Mouse (Mus musculus) neutrophil, adult 5-6 weeks (primary cell): ENCODE results near the gene Gcm1. TPM values are rescaled to one million over a fixed set of nuclear protein-coding genes. Genes with fewer than 3 reads are reported as not detected.

ENCODE experiments used
- total RNA-seq: library from RNA; stranded (forward); fragments of 200-1000 nt; gene quantifications from 2 replicates; pipeline ENCODE4 v1.2.3, GENCODE M21; 2017

The Gcm1 gene
- total RNA-seq, 1 experiment from 2014 or later, result not detected

Other genes with a start within 250 kb of the Gcm1 start
- gene Elovl5, start 134.6 kb upstream of the Gcm1 start, total RNA-seq, result 54.6 and 61.9 TPM in 2 replicates
- gene Fbxo9, start 57.1 kb downstream of the Gcm1 start, total RNA-seq, result 72.2 and 80.3 TPM in 2 replicates
- gene Ick, start 57.3 kb downstream of the Gcm1 start, total RNA-seq, result 2.9 and 4.3 TPM in 2 replicates
- gene Gsta4, start 130.8 kb downstream of the Gcm1 start, total RNA-seq, result 3.4 and 4.2 TPM in 2 replicates
- not detected in 2 replicates for gene Gsta1, start 178.7 kb downstream of the Gcm1 start, total RNA-seq
- gene Gm3776, start 205.2 kb downstream of the Gcm1 start, total RNA-seq, result not detected in 2 replicates
- gene Gm10639, start 238.0 kb downstream of the Gcm1 start, total RNA-seq, result not detected in 2 replicates